Mouse (Mus musculus): ENCODE data around the gene Ccdc28b. TPM values are rescaled to one million over a fixed set of nuclear protein-coding genes. Genes with fewer than 3 reads are reported as not detected.

The Ccdc28b gene
- polyA plus RNA-seq (2017; shearing (Covaris generic)): 10 to 100 TPM; 36.2 to 40.4 TPM

GRCm38 (mm10) chr4:129623681-129624091, at the start of gene Ccdc28b:
Gene Ccdc28b, minus strand, starts transcription at chr4:129623947.
- ATAC-seq: no peak

- ATAC-seq: no peak
Observed at GRCm38 (mm10) chr4:129672878-129673449, 49.2 kb upstream of the Ccdc28b start.

- ATAC-seq: peak; percentile 78
Observed at GRCm38 (mm10) chr4:129672083-129672877, 48.5 kb upstream of the Ccdc28b start, which contains the start of gene Kpna6. Gene Kpna6, minus strand, starts transcription at chr4:129672767.

DNA sequence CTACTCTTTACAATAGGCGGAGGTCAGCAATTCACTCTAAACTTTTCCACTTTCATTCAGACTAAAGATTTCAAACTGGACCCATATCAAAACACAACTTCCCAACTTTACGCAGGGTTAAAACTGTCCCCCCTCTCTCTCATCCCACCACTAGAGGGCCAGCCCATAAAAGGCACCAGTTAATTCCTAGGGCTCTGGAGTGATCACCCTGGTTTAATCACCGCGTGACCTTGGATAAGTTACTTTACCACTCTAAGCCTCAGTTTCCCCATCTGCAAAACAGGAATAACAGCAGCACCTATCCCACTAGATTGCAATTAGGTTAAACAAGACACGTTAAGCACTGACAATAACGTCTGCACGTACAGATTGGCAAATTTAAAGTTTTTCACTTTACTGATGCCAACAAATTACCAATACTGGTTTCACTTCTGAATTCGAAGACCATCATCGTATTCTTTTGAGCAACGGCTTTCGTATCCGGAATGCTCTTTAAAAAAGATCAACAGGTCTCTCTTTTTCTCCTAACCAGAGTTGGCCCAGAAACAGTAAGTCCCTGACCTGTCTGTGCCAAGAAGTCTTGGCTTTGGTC, 47.8 kb upstream of the Ccdc28b start:
- ATAC-seq: peak; percentile 37

DNA sequence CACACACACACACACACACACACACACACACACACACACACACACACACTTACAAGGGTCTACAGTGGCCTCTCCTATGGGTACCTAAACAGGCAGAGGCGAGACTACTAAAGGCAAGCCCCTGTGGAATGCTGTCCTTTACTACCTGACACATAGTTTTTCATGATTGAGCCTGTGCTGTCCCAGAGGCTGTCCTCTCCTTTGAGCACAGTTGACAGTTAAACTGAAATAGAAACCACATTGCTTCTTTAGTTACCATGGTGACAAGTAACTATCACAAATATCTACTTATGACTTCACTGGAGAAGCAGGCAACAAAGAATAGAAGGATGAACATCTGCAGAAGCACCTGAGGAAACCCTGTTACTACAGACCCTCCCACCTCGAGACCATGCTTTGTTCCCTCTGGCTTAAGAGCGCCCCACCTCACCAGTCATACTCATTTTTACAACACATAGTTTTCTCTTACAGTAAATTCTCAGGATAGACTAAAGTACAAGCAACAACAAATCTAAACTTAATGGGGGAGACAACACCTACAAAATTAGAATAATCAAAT, 38.6 kb upstream of the Ccdc28b start:
- no peak for ATAC-seq

DNA sequence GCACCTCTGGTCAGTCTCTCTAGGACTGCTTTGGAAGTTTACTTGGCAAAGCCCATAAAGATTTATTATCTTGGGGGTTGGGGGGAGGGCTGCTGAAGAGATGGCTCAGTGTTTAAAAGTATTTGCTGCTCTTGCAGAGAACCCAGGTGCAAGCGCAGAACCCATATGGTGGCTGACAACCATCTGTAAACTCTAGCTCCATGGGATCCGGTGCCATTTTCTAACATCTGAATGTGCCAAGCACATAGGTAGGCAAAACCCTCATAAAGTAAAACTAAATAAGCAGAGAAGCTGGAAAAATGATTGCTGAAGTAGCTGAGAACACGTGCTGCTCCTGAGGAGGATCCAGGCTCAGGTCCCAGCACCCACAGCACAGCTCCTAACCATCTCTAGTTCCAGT, 37.8 kb upstream of the Ccdc28b start:
- no peak for ATAC-seq

GRCm38 (mm10) chr4:129654770-129655169, 31.0 kb upstream of the Ccdc28b start:
- ATAC-seq: no peak

- ATAC-seq: no peak
Observed at GRCm38 (mm10) chr4:129650359-129650758, 26.6 kb upstream of the Ccdc28b start.

GRCm38 (mm10) chr4:129648656-129649055, 24.9 kb upstream of the Ccdc28b start:
- ATAC-seq: no peak

DNA sequence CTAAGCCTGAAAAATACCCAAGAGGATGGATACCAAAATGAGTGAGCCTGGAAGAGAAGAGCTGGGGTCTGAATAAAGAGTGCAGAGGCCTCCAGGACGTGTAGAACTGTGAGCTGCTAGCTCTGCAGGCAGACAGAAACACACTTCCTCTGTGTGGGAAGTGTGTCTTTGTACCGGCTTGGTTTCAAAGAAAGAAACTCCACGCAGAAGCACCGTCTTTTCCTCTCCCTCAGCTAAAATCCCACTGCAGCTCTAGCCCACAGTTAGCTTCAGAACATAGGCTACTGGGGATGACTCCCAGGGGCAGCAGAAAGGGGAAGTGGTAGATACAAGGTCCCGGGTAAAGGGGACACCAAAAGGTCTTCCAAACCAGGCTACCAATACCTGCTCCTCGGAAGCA, 21.5 kb upstream of the Ccdc28b start:
- no peak for ATAC-seq

GRCm38 (mm10) chr4:129641756-129642155, 18.0 kb upstream of the Ccdc28b start:
- no peak for ATAC-seq

DNA sequence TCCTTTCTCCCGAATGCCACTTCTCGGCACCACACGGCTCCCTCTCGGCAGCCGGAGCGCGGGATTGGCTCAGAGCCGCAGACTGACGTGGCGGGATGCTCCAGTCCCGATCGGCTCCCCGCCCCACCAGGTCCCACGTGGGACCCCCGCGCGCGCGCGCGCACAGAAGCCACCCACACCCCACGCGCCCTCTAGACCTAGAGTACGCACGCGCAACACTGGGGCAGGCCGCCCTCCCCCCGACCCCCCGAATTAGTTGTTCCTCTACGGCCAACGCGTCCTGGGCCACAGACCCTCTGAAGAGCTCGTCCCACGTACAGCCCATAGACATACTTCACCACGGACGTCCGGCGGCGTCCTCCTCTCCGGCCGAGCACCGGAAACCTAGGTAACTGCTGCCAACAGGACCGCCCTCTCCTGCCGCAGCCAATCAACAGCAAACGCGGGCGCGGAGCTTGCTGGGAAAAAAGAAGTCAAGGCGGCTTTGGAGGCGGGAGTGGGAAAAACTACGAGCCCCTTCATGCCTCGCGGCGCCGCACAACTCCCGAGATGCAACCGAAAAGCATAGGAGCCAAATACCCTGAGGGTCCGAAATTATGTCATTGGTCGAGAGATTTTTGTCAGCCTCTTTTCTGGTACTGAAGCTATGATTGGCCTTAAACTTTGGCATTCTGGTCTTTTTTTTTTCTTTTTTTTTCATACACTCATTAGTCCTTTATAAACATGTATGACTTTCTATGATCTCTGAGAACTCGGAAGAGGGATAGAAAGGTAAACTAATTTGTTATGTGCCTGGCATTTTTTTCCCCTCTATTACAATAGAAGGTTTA, 17.1 kb upstream of the Ccdc28b start, which contains the start of gene Txlna:
Gene Txlna (minus strand): TSS at position 428 of the 830 bp plus-strand sequence.
- peak; percentile 87 for ATAC-seq

DNA sequence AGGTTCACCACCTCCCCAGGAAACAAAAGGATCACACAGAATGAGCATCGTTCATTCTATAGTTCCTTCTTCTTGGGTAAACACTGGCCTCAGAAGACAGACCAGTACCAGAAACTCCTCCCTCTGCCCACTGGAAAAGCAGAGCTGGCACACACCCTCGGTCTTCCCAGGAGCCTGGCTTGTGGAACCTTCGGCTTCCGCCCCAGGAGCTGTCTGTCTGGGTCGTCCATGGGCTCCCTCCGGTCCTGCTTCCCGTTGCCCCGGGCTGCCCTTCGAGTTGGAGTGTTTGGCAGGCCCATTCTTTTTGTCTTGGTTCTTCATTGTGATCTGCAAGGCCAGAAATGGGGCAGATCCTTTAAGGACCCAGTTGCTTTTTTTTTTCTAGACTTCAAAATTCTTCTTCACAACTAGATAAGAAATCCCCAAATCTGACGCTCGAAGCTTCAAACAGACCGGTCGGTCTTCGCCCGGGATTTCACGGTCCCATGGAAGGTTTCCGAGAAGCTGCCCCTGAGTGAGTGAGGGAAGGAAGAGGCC, 16.4 kb upstream of the Ccdc28b start:
- no peak for ATAC-seq

- no peak for ATAC-seq
Observed at GRCm38 (mm10) chr4:129639221-129639620, 15.5 kb upstream of the Ccdc28b start.

- ATAC-seq: no peak
Observed at GRCm38 (mm10) chr4:129633852-129634251, 10.1 kb upstream of the Ccdc28b start.

GRCm38 (mm10) chr4:129631867-129632266, 8.1 kb upstream of the Ccdc28b start:
- ATAC-seq: no peak

DNA sequence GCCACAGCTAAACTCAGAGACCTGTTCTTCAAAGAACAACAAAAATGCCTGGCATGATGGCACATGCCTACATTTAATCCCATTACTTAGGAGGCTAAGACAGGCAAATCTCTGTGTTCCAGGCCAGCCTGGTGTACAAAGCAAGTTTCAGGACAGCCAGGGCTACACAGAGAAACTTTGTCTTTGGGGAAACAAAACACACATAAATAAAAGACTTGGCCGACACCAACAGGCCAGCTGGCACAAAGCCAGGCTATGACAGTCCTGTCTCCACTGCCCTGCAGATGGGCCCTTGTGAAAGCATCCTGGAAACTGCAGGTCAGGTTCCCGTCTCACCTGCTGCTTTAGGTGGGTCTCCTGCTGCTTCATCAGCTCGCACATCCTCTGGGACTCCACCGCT, 7.2 kb upstream of the Ccdc28b start:
- ATAC-seq: no peak

GRCm38 (mm10) chr4:129626035-129626434, 2.3 kb upstream of the Ccdc28b start:
- ATAC-seq: no peak

- no peak for ATAC-seq
Observed at GRCm38 (mm10) chr4:129625496-129625895, 1.7 kb upstream of the Ccdc28b start.

GRCm38 (mm10) chr4:129625029-129625370, 1.3 kb upstream of the Ccdc28b start:
- ATAC-seq: no peak

GRCm38 (mm10) chr4:129624281-129625028, 708 bp upstream of the Ccdc28b start:
- ATAC-seq: peak; percentile 97
